Mouse (Mus musculus) adrenal gland, postnatal 25 days (tissue): ENCODE measurements around the gene Steap4. TPM values are rescaled to one million over a fixed set of nuclear protein-coding genes. Genes with fewer than 3 reads are reported as not detected.
"Not testable (repeated sequence)": the region's sequence is repeated elsewhere in the genome, so short reads cannot be mapped to it uniquely, and the experiment has no call there.

ENCODE experiments used
- DNase-seq: peaks from one replicate; pipeline ENCODE4 v3.0.0; 2021; ENCODE audit warnings: mixed read lengths
- total RNA-seq: library from RNA; stranded (reverse); gene quantifications from 2 replicates; pipeline ENCODE4 v1.2.3, GENCODE M21; 2021

Gene Steap4
- total RNA-seq, 1 experiment from 2014 or later: 11.3 TPM

- not testable (repeated sequence) for DNase-seq
Observed at GRCm38 (mm10) chr5:7991631-7992030, 31.4 kb downstream of the Steap4 start.

- DNase-seq: no peak
Observed at GRCm38 (mm10) chr5:7993766-7994165, 33.5 kb downstream of the Steap4 start.

- DNase-seq: no peak
Observed at GRCm38 (mm10) chr5:7995288-7995897, 35.1 kb downstream of the Steap4 start.

GRCm38 (mm10) chr5:7996401-7997044, 36.3 kb downstream of the Steap4 start:
- DNase-seq: no peak

- no peak for DNase-seq
Observed at GRCm38 (mm10) chr5:7997086-7997485, 36.8 kb downstream of the Steap4 start.

GRCm38 (mm10) chr5:8000466-8000865, 40.2 kb downstream of the Steap4 start:
- DNase-seq: no peak

GRCm38 (mm10) chr5:8002827-8003226, 42.6 kb downstream of the Steap4 start:
- no peak for DNase-seq

- DNase-seq: no peak
Observed at GRCm38 (mm10) chr5:8013276-8013675, 53.0 kb downstream of the Steap4 start.

Other genes with a start within 250 kb of the Steap4 start
- 72.0 and 128 TPM in 2 replicates for gene Sri, start 85.6 kb downstream of the Steap4 start, total RNA-seq